In genomic region chr10:34485079-34485478, GRCm38 (mm10) we compare ENCODE assay signal across 9 mouse cellular contexts. TPM values are rescaled to one million over a fixed set of nuclear protein-coding genes. Genes with fewer than 3 reads are reported as not detected.
DNase-seq lines count a peak whose midpoint lies in the region; ATAC-seq and TF ChIP-seq lines count a peak whose summit lies in the region.
"Had no signal": no experiment of that assay in that cellular context is flagged by ENCODE, and none has a peak within 500 bp of the region (broad histone marks: within the 10 kb centered on the region; RNA-seq: fewer than 3 reads in every experiment).

No protein-coding gene starts in this region.

- no peak overlapping the region; the same call in 1 of the 2 replicates for H3K9ac ChIP-seq in lung, embryonic 14.5 days
- H3K9ac ChIP-seq: neural tube, embryonic 13.5 days had no signal

- peaks cover 5% of the 10 kb centered on the region; the same call in 1 of the 2 replicates for H3K4me1 ChIP-seq in heart, embryonic 10.5 days
- H3K4me1 ChIP-seq in lung, embryonic 14.5 days (ENCODE audit: insufficient read depth) = no peaks in the 10 kb centered on the region

- H3K36me3 ChIP-seq in heart, embryonic 10.5 days = no peaks in the 10 kb centered on the region
- H3K36me3 ChIP-seq in lung, embryonic 14.5 days (ENCODE audit: insufficient read depth) = no peaks in the 10 kb centered on the region
- H3K36me3 ChIP-seq: neural tube, embryonic 13.5 days had no signal

- WGBS in heart, embryonic 10.5 days = 60% methylated on average over 4 of the region's 4 CpGs
- 46% methylated on average over 4 of the region's 4 CpGs for WGBS in lung, embryonic 14.5 days

- peak; percentile 71 for TF ChIP-seq CTCF in Patski (IDR thresholded peaks at IDR 0.05)
- peak; percentile 35 for TF ChIP-seq CTCF in lung, embryonic 14.5 days (IDR thresholded peaks at IDR 0.05; ENCODE audit: low read depth)

- H3K27me3 ChIP-seq in heart, embryonic 10.5 days (ENCODE audit: insufficient read depth, poor library complexity, severe bottlenecking) = no peaks in the 10 kb centered on the region
- no peaks in the 10 kb centered on the region for H3K27me3 ChIP-seq in Patski
- H3K27me3 ChIP-seq in lung, embryonic 14.5 days (ENCODE audit: insufficient read depth, low read length) = no peaks in the 10 kb centered on the region
- H3K27me3 ChIP-seq: neural tube, embryonic 13.5 days had no signal

- no peak overlapping the region for H3K27ac ChIP-seq in heart, embryonic 10.5 days
- H3K27ac ChIP-seq in lung, embryonic 14.5 days (ENCODE audit: low read depth) = no peak overlapping the region
- H3K27ac ChIP-seq: neural tube, embryonic 13.5 days had no signal

- peak overlapping the region; percentile 63 for H3K4me2 ChIP-seq in lung, embryonic 14.5 days
- H3K4me2 ChIP-seq: neural tube, embryonic 13.5 days had no signal

- POLR2A ChIA-PET in Patski (lab: Charles Lee) = interaction anchor here (0.9 kb wide), 1 partner anchor 52 kb away, joined by 3 read pairs; no protein-coding TSS in a partner anchor

- no peak overlapping the region for H3K4me3 ChIP-seq in heart, embryonic 10.5 days
- peak overlapping the region; percentile 40 for H3K4me3 ChIP-seq in lung, embryonic 14.5 days (ENCODE audit: low read depth, low read length)
- H3K4me3 ChIP-seq: neural tube, embryonic 13.5 days had no signal

- CTCF ChIA-PET in Patski (lab: Charles Lee) = interaction anchor here (1.0 to 2.1 kb wide), 7 partner anchors 23 to 126 kb away, joined by 3 to 9 read pairs (median 4); no protein-coding TSS in a partner anchor

- H3K9me3 ChIP-seq in heart, embryonic 10.5 days = no peaks in the 10 kb centered on the region
- H3K9me3 ChIP-seq in lung, embryonic 14.5 days (ENCODE audit: low read depth, low read length) = no peaks in the 10 kb centered on the region
- H3K9me3 ChIP-seq: neural tube, embryonic 13.5 days had no signal

- in situ Hi-C loops in Patski (cut with MboI; ENCODE audit: low pct_unique_long_range_greater_than_20kb) = no loop called here

- DNase-seq in heart, adult 18-20 months = peak; percentile 2 to 28
- DNase-seq in heart, embryonic 10.5 days (ENCODE audit: low spot score) = no peak
- DNase-seq in Patski (ENCODE audit: low read depth, low spot score) = no peak
- DNase-seq in heart, postnatal 4 days = peak; percentile 43
- peak; percentile 69 for DNase-seq in lung, embryonic 14.5 days
- no peak for DNase-seq in right cerebral cortex, postnatal 14 days
- no peak for DNase-seq in cerebellum, adult 11-12 months

- no peak for ATAC-seq in Patski
- peak; percentile 69 for ATAC-seq in lung, embryonic 14.5 days (ENCODE audit: insufficient read depth)
- no peak for ATAC-seq in megakaryocyte, adult 5-6 weeks (ENCODE audit: poor library complexity, severe bottlenecking)

RNA-seq across cellular contexts. Expression of gene Frk, which starts 1.9 kb away (rescaled TPM):
- total RNA-seq in heart, adult 18-20 months (2021) = 1 to 10 TPM; 1.2 to 1.3 TPM
- polyA plus RNA-seq in heart, embryonic 10.5 days (2016; fragmentation: Nextera tagmentation; extraction: Ambion mirVana) = 5.5 and 6.4 TPM in 2 replicates
- polyA plus RNA-seq in Patski (2021) = 19.8 TPM
- total RNA-seq in heart, postnatal 4 days (2021) = 1 to 10 TPM; 4.2 to 5.6 TPM
- polyA plus RNA-seq in lung, embryonic 14.5 days (2014; fragmentation: Nextera tagmentation; extraction: Ambion mirVana) = 8.5 and 8.6 TPM in 2 replicates
- total RNA-seq in megakaryocyte, adult 5-6 weeks (2015) = not detected in 2 replicates
- total RNA-seq in megakaryocyte, adult 5-6 weeks (2017) = not detected in 2 replicates

Comparison
In these comparisons a context has a peak if more than half of its experiments do, and no peak if none do; other contexts are left out.
1. DNase-seq: peak in heart, adult 18-20 months (2 of 2), heart, postnatal 4 days (single experiment) and lung, embryonic 14.5 days (single experiment); none in heart, embryonic 10.5 days (single experiment), Patski (single experiment), right cerebral cortex, postnatal 14 days (single experiment) and cerebellum, adult 11-12 months (single experiment).